Mouse (Mus musculus) brain, embryonic 14.5 days (tissue): ENCODE results near the gene Brip1. TPM values are rescaled to one million over a fixed set of nuclear protein-coding genes. Genes with fewer than 3 reads are reported as not detected.

Experiments used
- DNase-seq: peaks from one replicate; pipeline ENCODE4 v3.0.0-alpha.2; 2011; ENCODE audit warnings: low read depth
- CTCF ChIP-seq: fragments of 200-500 bp; IDR thresholded peaks from 2 replicates; pipeline ENCODE4 v1.5.1; 2012; ENCODE audit warnings: inconsistent platforms, mild to moderate bottlenecking, moderate library complexity, borderline replicate concordance; ENCODE audit not compliant: insufficient read depth, insufficient read length; ENCODE audit errors: extremely low read depth
- POLR2A ChIP-seq: fragments of 200-500 bp; IDR thresholded peaks from 2 replicates; pipeline ENCODE4 v1.6.1; 2012; ENCODE audit warnings: mild to moderate bottlenecking, inconsistent platforms, borderline replicate concordance; ENCODE audit not compliant: poor library complexity, insufficient read depth, insufficient read length, severe bottlenecking; ENCODE audit errors: extremely low read depth
- polyA plus RNA-seq: library from polyadenylated mRNA; depleted of rRNA; stranded (reverse); fragments of >200 nt; gene quantifications from 2 replicates; pipeline ENCODE4 v1.2.3, GENCODE M21; 2012

The Brip1 gene
- polyA plus RNA-seq, 1 experiment = 1.6 TPM

DNA sequence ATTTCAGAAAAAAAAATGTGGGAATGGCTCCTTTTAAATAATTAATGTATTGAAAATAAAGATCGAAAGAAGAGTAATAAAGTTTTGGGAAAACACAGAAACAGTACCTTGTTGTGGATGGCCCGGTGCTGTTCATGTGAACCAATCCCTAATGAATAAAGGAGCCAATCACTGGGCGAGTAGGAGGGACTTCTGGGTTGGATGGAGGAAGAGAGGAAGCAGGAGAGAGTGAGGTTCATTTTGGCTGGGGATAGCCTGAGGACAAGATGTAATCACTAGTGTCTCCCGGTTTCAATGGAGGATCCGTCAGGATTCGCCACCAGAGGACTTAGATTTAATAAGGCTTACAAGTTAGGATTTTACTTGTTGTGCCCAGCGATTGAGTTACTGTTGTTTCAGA lies 145.2 kb downstream of the Brip1 start:
- TF ChIP-seq CTCF (no peak), POLR2A (no peak)
- DNase-seq = no peak

DNA sequence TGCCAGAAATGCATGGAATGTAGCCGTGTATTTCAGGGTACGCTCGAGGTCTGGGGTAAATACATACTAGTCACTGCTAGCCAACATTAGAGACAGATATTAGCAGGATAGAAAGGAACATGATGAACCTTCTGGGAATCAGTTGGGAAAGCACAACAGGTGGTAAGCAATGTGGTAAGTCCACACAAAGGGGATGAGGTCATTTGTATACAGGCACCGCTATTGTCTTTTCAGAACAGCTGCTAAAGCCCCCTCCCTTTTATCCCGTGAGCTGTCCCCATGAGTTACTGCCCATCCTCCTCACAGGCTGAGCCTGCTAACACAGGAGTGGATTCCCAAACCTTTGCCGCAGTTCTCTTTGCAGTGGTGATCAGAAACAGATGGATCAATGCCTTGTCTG lies 149.6 kb downstream of the Brip1 start:
- peak; percentile 49 for DNase-seq
- TF ChIP-seq CTCF (no peak), POLR2A (no peak)

DNA sequence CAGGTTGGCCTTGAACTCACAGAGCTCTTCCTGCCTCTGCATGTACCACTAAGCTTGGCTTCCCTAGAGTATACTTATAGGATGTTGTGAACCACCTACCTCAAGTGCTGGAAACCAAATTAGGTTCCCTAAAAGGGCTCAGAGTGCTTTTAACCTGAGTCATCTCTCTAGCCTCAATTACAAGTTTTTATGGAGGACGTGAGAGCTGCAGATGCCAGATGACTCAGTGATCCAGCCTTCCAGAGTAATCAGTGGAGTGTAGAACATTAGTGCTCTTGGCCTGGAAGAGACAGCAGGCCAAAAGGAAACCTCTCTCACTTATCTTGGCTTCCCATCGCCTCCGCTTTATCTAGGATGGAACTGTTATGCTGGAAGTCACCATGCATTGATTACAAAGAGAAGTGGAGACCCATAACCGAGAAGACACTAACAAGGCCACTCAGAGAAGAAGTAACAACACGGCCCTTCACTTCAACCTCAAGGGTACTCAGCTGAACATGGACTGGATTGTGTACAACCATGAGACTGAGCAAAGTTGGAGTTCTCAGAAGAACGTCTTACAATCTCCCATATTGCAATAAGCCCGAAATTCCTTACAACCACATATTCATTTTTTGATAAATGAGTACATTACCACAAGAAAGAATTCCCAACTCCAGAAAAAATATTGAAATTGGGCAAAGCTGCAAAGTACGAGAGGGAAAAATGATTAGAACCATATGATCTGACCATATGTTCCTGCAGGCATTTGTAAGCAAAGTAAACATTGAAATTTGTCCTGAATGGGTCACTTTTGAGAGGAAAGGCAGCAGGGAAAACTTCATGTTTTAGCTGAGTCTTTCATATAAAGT lies 150.3 kb downstream of the Brip1 start:
- DNase-seq = no peak
- TF ChIP-seq POLR2A (no peak), CTCF (no peak)

DNA sequence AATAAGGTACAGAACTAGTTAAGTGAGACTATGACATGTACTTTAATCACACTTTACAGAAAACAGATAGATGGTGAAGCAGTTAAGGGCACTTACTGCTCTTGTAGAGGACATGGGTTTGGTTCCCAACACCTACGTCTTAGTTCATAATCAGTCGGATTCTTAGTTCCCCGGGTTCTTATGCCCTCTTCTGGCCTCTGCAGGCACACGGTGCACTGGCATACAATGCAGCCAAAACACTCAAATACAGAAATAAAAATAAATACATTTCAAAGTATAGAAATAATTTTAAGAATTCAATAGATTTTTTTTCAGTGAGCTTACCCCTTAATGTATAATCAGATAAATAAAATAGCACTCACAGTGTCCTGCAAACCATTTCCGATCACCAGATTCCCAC lies 161.0 kb downstream of the Brip1 start:
- TF ChIP-seq CTCF (peak; percentile 14; the same call in 1 of the 2 replicates), POLR2A (no peak)
- peak; percentile 40 for DNase-seq

DNA sequence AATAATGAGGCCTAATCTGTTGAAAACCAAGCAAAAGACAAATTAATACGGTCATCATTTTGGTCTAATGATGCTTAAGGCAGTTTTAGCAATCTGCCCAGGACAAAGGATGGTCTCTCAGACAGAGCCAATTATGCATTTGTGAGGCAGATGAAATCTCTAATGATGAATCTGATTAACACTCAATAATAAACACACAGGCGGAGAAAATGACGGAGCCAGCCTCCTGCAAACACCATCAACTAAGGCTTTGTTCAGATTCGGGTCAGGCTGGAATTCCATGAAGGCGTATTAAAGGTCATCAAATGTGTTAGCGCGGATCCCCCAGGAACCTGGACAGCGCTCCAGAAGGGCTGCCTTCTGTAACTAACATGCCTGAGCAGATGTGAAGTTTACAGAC lies 161.6 kb downstream of the Brip1 start:
- TF ChIP-seq CTCF (no peak), POLR2A (no peak)
- peak; percentile 92 for DNase-seq

DNA sequence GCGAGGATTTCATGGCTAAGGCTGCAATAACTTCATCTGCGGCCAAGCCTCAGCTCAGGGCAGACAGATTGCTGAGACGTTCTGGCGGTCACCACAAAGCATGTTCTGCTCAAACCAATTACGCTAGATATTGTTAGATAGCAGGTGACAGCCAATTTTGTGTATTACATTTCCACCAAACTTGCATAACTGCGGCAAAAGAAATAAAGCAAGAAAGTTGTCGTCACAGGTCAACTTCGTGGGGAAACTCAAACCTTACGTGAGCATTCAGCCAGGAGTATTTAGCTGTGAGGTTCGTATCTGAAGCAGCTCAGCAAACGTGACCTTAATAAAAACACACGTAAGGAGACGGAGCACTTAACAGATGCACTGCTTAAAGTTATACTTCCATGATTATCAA lies 162.3 kb downstream of the Brip1 start:
- no peak for TF ChIP-seq POLR2A
- no peak for TF ChIP-seq CTCF
- DNase-seq = peak; percentile 42

DNA sequence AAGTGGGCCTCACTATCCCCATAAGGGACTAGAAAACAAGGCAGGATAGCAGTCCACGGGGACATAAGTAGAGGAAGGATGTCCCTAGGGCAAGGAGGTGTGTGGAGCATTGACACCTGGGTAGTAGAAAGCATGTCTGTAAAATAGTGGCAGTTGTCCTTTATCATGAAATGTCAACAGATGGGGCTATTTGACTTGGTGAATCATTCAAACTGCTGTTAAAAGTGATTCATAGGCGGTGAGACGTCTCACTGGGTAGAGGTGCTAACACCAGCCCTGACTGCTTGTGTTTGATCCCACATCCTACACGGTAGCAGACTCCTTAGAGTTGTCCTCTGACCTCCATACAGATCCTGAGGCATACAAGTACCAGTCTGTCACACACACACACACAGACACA lies 168.1 kb downstream of the Brip1 start:
- TF ChIP-seq POLR2A (no peak), CTCF (no peak)
- no peak for DNase-seq

DNA sequence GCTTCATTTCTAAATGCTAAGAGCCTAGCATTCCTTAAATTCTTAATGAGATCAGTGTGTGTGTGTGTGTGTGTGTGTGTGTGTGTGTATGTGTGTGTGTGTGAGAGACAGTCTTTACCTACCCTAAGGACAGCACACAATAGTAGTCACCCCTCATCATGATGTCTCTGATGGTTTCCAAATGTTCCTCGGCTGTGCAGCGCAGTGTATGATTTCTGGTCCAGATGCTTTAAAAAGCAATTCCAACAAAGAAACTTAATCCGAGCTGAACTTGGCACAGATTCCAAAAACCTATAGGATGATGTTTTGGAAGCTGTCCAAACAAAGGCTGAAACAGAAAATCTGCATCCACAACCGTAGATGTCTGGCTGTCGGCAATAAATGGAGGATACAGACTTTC lies 173.0 kb downstream of the Brip1 start:
- TF ChIP-seq POLR2A (no peak), CTCF (no peak)
- peak; percentile 35 for DNase-seq

DNA sequence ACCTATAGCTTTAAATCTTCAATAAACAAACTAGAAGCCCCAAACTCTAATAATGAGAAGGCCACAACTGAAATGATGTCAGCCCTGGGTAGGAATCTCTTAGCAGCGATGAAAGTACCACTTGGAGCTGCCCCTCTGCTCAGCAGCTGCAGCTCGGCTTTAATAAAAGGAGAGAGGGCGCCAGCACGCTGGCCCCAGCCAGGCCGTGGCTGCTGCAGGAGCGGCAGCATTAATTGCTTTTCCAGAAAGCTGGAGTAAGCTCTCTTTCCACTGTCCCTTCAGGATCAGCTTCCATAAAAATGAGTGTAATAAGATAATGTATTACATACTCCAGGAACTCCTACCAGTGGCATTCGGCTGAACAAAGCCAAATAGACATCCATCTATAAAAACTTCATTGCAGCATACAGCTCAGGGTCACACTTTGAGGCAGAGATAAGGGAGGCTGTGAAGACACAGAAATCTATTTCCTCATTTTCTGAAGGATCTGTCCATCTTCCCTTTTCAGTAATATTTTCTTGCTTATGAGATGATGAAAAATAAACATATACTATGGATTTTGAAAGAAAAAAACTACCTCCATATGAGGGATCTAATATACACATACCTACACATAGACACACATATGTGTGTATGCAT lies 174.3 kb downstream of the Brip1 start:
- DNase-seq = peak; percentile 68
- TF ChIP-seq CTCF = no peak
- no peak for TF ChIP-seq POLR2A

DNA sequence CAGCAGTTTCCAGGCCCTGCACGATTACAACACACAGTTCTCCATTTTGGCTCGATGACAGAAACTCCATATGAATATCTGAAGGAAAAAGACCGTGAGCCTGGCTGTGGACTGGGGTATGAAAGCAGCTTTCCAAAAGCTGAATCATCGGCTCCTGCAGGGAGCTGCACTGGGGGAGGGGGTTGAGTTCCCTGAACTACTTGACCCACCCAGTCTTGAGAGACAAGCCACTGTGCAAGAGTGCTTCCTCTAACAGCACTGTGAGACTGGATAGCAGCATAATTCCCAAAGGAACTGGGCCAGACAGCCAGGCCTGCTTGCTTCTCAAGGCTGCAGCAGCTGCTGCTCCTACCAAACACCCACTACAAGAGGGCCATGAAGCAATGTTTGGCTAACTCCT lies 178.6 kb downstream of the Brip1 start:
- DNase-seq = peak; percentile 59

DNA sequence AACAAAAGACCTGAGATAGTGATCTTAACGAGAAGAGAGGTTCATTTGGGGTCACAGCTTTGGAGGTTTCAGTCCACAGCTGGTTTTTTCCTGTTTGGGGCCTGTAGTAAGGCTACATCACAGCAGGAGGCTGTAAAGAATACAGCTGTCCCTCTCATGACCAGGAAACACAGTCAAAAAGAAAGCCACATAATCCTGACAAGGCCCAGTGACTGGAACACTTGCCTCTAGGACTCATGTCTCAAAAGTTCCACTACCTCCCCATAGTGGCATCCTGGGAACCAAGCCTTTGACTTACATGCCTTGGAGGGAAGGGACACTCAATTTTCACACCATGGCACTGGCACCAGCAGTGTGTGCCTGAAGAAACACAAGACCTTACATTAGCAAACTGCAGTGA lies 181.0 kb downstream of the Brip1 start:
- no peak for DNase-seq
- TF ChIP-seq POLR2A (no peak), CTCF (no peak)

More for the DNA sequence above, 178.6 kb downstream of the Brip1 start:
- TF ChIP-seq CTCF (no peak), POLR2A (no peak)
